Mouse (Mus musculus) limb, embryonic 14.5 days (tissue): ENCODE measurements around the gene Gng7. TPM values are rescaled to one million over a fixed set of nuclear protein-coding genes. Genes with fewer than 3 reads are reported as not detected.

Source experiments
- ATAC-seq: fragments of 200-750 bp; cut with Nextera tagmentation; 2 replicates; pipeline ENCODE4 v1.8.0; 2017; ENCODE audit warnings: low read depth, moderate number of reproducible peaks, moderate TSS enrichment; ENCODE audit not compliant: low FRiP score
- DNase-seq: peaks from one replicate; pipeline ENCODE4 v3.0.0-alpha.2; 2015; ENCODE audit warnings: low spot score
- H3K27ac ChIP-seq: fragments of 300-500 bp; sonication (generic); replicated peaks from 2 replicates; pipeline ENCODE4 v1.5.1; 2014; ENCODE audit warnings: low read depth, mild to moderate bottlenecking, low read length, moderate library complexity, mixed read lengths
- H3K27me3 ChIP-seq: fragments of 300-500 bp; sonication (generic); 2 replicates; pipeline ENCODE4 v1.6.1; 2014; ENCODE audit warnings: low read length, mixed read lengths; ENCODE audit not compliant: control insufficient read depth, insufficient read depth
- H3K36me3 ChIP-seq: fragments of 300-500 bp; sonication (generic); 2 replicates; pipeline ENCODE4 v1.6.1; 2014; ENCODE audit warnings: mild to moderate bottlenecking, low read length, moderate library complexity, mixed read lengths; ENCODE audit not compliant: control insufficient read depth, insufficient read depth
- H3K4me1 ChIP-seq: fragments of 300-500 bp; sonication (generic); 2 replicates; pipeline ENCODE4 v1.6.1; 2014; ENCODE audit warnings: antibody characterized with exemption, low read length, mixed read lengths; ENCODE audit not compliant: control insufficient read depth, insufficient read depth
- H3K4me2 ChIP-seq: fragments of 300-500 bp; sonication (generic); replicated peaks from 2 replicates; pipeline ENCODE4 v1.6.1; 2014; ENCODE audit warnings: low read depth, mild to moderate bottlenecking, low read length, moderate library complexity; ENCODE audit not compliant: severe bottlenecking
- H3K4me3 ChIP-seq: fragments of 300-500 bp; sonication (generic); replicated peaks from 2 replicates; pipeline ENCODE4 v1.5.1; 2014; ENCODE audit warnings: low read length
- H3K9ac ChIP-seq: fragments of 300-500 bp; sonication (generic); 2 replicates; pipeline ENCODE4 v1.6.1; 2014; ENCODE audit warnings: mild to moderate bottlenecking, low read depth, low read length, moderate library complexity; ENCODE audit not compliant: severe bottlenecking
- H3K9me3 ChIP-seq: fragments of 300-500 bp; sonication (generic); 2 replicates; pipeline ENCODE4 v1.6.1; 2016; ENCODE audit warnings: low read length; ENCODE audit not compliant: control insufficient read depth
- POLR2A ChIP-seq: fragments of 200-500 bp; IDR thresholded peaks from 2 replicates; pipeline ENCODE4 v1.8.0; 2012; ENCODE audit warnings: inconsistent platforms, mild to moderate bottlenecking, moderate library complexity, borderline replicate concordance; ENCODE audit not compliant: insufficient read depth, insufficient read length; ENCODE audit errors: extremely low read depth
- WGBS: fragments of 180-500 bp; shearing (Covaris S2); extraction: QIAGEN DNeasy Blood & Tissue Kit; methylation state at CpG from one replicate; pipeline ENCODE4 v1.1.7; 2014; 5-methylcytosine and 5-hydroxymethylcytosine counted together
- polyA plus RNA-seq, 2 experiments: library from polyadenylated mRNA; depleted of rRNA in 1 of 2; stranded (reverse) in 1 of 2; unstranded in 1 of 2; fragments of >200 nt; fragmentation: Nextera tagmentation in 1 of 2; extraction: Ambion mirVana in 1 of 2; gene quantifications; 2 replicates each; pipeline versions ENCODE4 v1.2.1 to v1.2.3; 2012 to 2014

Gene Gng7
- polyA plus RNA-seq, 2 experiments, result 6.5 to 7.9 TPM

GRCm38 (mm10) chr10:81024346-81024937 lies 9.7 kb upstream of the Gng7 start:
- no peaks in the 10 kb centered on the region for H3K4me1 ChIP-seq
- H3K9me3 ChIP-seq, result no peaks in the 10 kb centered on the region
- H3K4me2 ChIP-seq, result no peak overlapping the region
- H3K9ac ChIP-seq, result no peak overlapping the region
- 61% methylated on average over 5 of the region's 5 CpGs for WGBS
- H3K27ac ChIP-seq, result no peak overlapping the region
- H3K36me3 ChIP-seq, result no peaks in the 10 kb centered on the region
- no peak overlapping the region for H3K4me3 ChIP-seq
- TF ChIP-seq POLR2A, result no peak
- DNase-seq (no peak), ATAC-seq (no peak)
- peaks cover 31% of the 10 kb centered on the region for H3K27me3 ChIP-seq

GRCm38 (mm10) chr10:81022744-81023143 lies 8.0 kb upstream of the Gng7 start:
- no peak for TF ChIP-seq POLR2A
- DNase-seq, result no peak
- H3K27me3 ChIP-seq, result peaks cover 31% of the 10 kb centered on the region
- H3K36me3 ChIP-seq, result no peaks in the 10 kb centered on the region
- H3K4me3 ChIP-seq, result no peak overlapping the region
- ATAC-seq, result no peak
- H3K27ac ChIP-seq, result no peak overlapping the region
- WGBS, result 59% methylated on average over 8 of the region's 8 CpGs
- no peak overlapping the region for H3K4me2 ChIP-seq
- no peaks in the 10 kb centered on the region for H3K4me1 ChIP-seq
- H3K9me3 ChIP-seq, result no peaks in the 10 kb centered on the region
- no peak overlapping the region for H3K9ac ChIP-seq

GRCm38 (mm10) chr10:81021547-81022110 lies 6.9 kb upstream of the Gng7 start:
- no peak overlapping the region for H3K4me2 ChIP-seq
- H3K27me3 ChIP-seq, result peaks cover 31% of the 10 kb centered on the region
- H3K9ac ChIP-seq, result no peak overlapping the region
- H3K36me3 ChIP-seq, result no peaks in the 10 kb centered on the region
- no peaks in the 10 kb centered on the region for H3K9me3 ChIP-seq
- DNase-seq, result no peak
- no peak overlapping the region for H3K27ac ChIP-seq
- 9% methylated on average over 25 of the region's 26 CpGs for WGBS
- H3K4me3 ChIP-seq, result no peak overlapping the region
- ATAC-seq, result no peak
- no peaks in the 10 kb centered on the region for H3K4me1 ChIP-seq
- TF ChIP-seq POLR2A, result no peak

- no peak for TF ChIP-seq POLR2A
- Histone ChIP-seq H3K4me2 (no peak overlapping the region), H3K4me1 (0 out of 2 replicates have a peak, but pooled peaks cover 2% of the 10 kb centered on the region), H3K4me3 (no peak overlapping the region), H3K9me3 (no peaks in the 10 kb centered on the region), H3K36me3 (no peaks in the 10 kb centered on the region), H3K27me3 (peaks cover 26% of the 10 kb centered on the region), H3K27ac (no peak overlapping the region), H3K9ac (no peak overlapping the region)
- WGBS, result 39% methylated on average over 2 of the region's 2 CpGs
- ATAC-seq (no peak), DNase-seq (no peak)
These were observed 5.5 kb upstream of the Gng7 start for GRCm38 (mm10) chr10:81020207-81020606.

GRCm38 (mm10) chr10:81019687-81020086 lies 4.9 kb upstream of the Gng7 start:
- no peak for ATAC-seq
- Histone ChIP-seq H3K9me3 (no peaks in the 10 kb centered on the region), H3K27me3 (peaks cover 20% of the 10 kb centered on the region), H3K9ac (no peak overlapping the region), H3K4me3 (no peak overlapping the region), H3K4me1 (0 out of 2 replicates have a peak, but pooled peaks cover 3% of the 10 kb centered on the region), H3K36me3 (no peaks in the 10 kb centered on the region), H3K27ac (no peak overlapping the region), H3K4me2 (no peak overlapping the region)
- DNase-seq, result no peak
- no peak for TF ChIP-seq POLR2A
- WGBS, result 75% methylated on average over 6 of the region's 6 CpGs
